Mouse (Mus musculus) cerebral cortex, adult 2 months (tissue): ENCODE data around the gene Prmt1.

Source experiments
- WGBS: fragments of 180-500 bp; shearing (Covaris S2); methylation state at CpG from one replicate; pipeline ENCODE4 v1.1.7; 2018; 5-methylcytosine and 5-hydroxymethylcytosine counted together

Prmt1 gene

GRCm38 (mm10) chr7:45012824-45013223 lies 26.5 kb upstream of the Prmt1 start:
- WGBS: 79% methylated on average over 4 of the region's 4 CpGs

GRCm38 (mm10) chr7:45012011-45012410 lies 25.6 kb upstream of the Prmt1 start:
- WGBS: 98% methylated on average over 6 of the region's 6 CpGs

GRCm38 (mm10) chr7:45008411-45008810 lies 22.0 kb upstream of the Prmt1 start:
- WGBS: 94% methylated on average over 19 of the region's 19 CpGs

GRCm38 (mm10) chr7:45007846-45008245 lies 21.5 kb upstream of the Prmt1 start:
- WGBS: 96% methylated on average over 30 of the region's 30 CpGs

GRCm38 (mm10) chr7:45007141-45007540 lies 20.8 kb upstream of the Prmt1 start:
- 94% methylated on average over 29 of the region's 29 CpGs for WGBS

- 93% methylated on average over 12 of the region's 12 CpGs for WGBS
Observed at GRCm38 (mm10) chr7:45006503-45006902, 20.1 kb upstream of the Prmt1 start.

- 88% methylated on average over 6 of the region's 6 CpGs for WGBS
Observed at GRCm38 (mm10) chr7:45005321-45005992, 19.1 kb upstream of the Prmt1 start.

- 63% methylated on average over 3 of the region's 3 CpGs for WGBS
Observed at GRCm38 (mm10) chr7:45004546-45004945, 18.2 kb upstream of the Prmt1 start.

GRCm38 (mm10) chr7:45002440-45002839 lies 16.1 kb upstream of the Prmt1 start:
- WGBS: 57% methylated on average over 7 of the region's 7 CpGs

- 64% methylated on average over 21 of the region's 21 CpGs for WGBS
Observed at GRCm38 (mm10) chr7:45000539-45001114, 14.3 kb upstream of the Prmt1 start.

- 52% methylated on average over 11 of the region's 11 CpGs for WGBS
Observed at GRCm38 (mm10) chr7:44999753-45000152, 13.4 kb upstream of the Prmt1 start.

GRCm38 (mm10) chr7:44998501-44998955 lies 12.2 kb upstream of the Prmt1 start, which contains the start of gene Bcl2l12:
Gene Bcl2l12 (minus strand): TSS chr7:44998712.
- WGBS: 2% methylated on average over 18 of the region's 18 CpGs

- 3% methylated on average over 15 of the region's 15 CpGs for WGBS
Observed at GRCm38 (mm10) chr7:44997940-44998428, 11.6 kb upstream of the Prmt1 start.

GRCm38 (mm10) chr7:44997231-44997939 lies 11.0 kb upstream of the Prmt1 start, which contains the start of gene Irf3:
Gene Irf3 (plus strand): TSS chr7:44997648.
- WGBS: under 1% methylated on average over 43 of the region's 43 CpGs

- WGBS: 16% methylated on average over 10 of the region's 10 CpGs
Observed at GRCm38 (mm10) chr7:44996672-44997071, 10.3 kb upstream of the Prmt1 start.

GRCm38 (mm10) chr7:44986879-44987718 lies 731 bp upstream of the Prmt1 start:
- under 1% methylated on average over 29 of the region's 29 CpGs for WGBS

- WGBS: under 1% methylated on average over 44 of the region's 45 CpGs
Observed at GRCm38 (mm10) chr7:44985595-44986191, 675 bp downstream of the Prmt1 start.

- 31% methylated on average over 3 of the region's 3 CpGs for WGBS
Observed at GRCm38 (mm10) chr7:44984833-44985164, 1.6 kb downstream of the Prmt1 start.

- WGBS: 65% methylated on average over 7 of the region's 7 CpGs
Observed at GRCm38 (mm10) chr7:44983944-44984832, 2.2 kb downstream of the Prmt1 start.

- WGBS: 26% methylated on average over 6 of the region's 6 CpGs
Observed at GRCm38 (mm10) chr7:44983085-44983484, 3.3 kb downstream of the Prmt1 start.
